Mouse (Mus musculus) hindbrain, embryonic 12.5 days (tissue): Measurements from ENCODE around the gene Acox2. TPM values are rescaled to one million over a fixed set of nuclear protein-coding genes. Genes with fewer than 3 reads are reported as not detected.
"Not testable (repeated sequence)": the region's sequence is repeated elsewhere in the genome, so short reads cannot be mapped to it uniquely, and the experiment has no call there.

ENCODE experiments used
- ATAC-seq: fragments of 200-750 bp; cut with Nextera tagmentation; 2 replicates; pipeline ENCODE4 v1.8.0; 2017; ENCODE audit warnings: moderate TSS enrichment; ENCODE audit not compliant: low FRiP score
- H3K27ac ChIP-seq: fragments of 300-500 bp; sonication (generic); 2 replicates; pipeline ENCODE4 v1.5.1; 2016; ENCODE audit warnings: mild to moderate bottlenecking
- H3K27me3 ChIP-seq: fragments of 300-500 bp; sonication (generic); 2 replicates; pipeline ENCODE4 v1.6.1; 2016; ENCODE audit warnings: mild to moderate bottlenecking
- H3K36me3 ChIP-seq: fragments of 300-500 bp; sonication (generic); 2 replicates; pipeline ENCODE4 v1.6.1; 2016; ENCODE audit warnings: mild to moderate bottlenecking
- H3K4me1 ChIP-seq: fragments of 300-500 bp; sonication (generic); 2 replicates; pipeline ENCODE4 v1.6.1; 2016
- H3K4me2 ChIP-seq: fragments of 300-500 bp; sonication (generic); replicated peaks from 2 replicates; pipeline ENCODE4 v1.6.1; 2016; ENCODE audit warnings: mild to moderate bottlenecking
- H3K4me3 ChIP-seq: fragments of 300-500 bp; sonication (generic); 2 replicates; pipeline ENCODE4 v1.5.1; 2016; ENCODE audit warnings: mild to moderate bottlenecking
- H3K9ac ChIP-seq: fragments of 300-500 bp; sonication (generic); 2 replicates; pipeline ENCODE4 v1.6.1; 2016; ENCODE audit warnings: mild to moderate bottlenecking, moderate library complexity
- H3K9me3 ChIP-seq: fragments of 300-500 bp; sonication (generic); replicated peaks from 2 replicates; pipeline ENCODE4 v1.6.1; 2016; ENCODE audit warnings: mild to moderate bottlenecking
- WGBS: fragments of 180-500 bp; shearing (Covaris S2); methylation state at CpG from one replicate; pipeline ENCODE4 v1.1.7; 2016; 5-methylcytosine and 5-hydroxymethylcytosine counted together
- polyA plus RNA-seq: library from polyadenylated mRNA; unstranded; fragments of >200 nt; fragmentation: Nextera tagmentation; extraction: Ambion mirVana; gene quantifications from 2 replicates; pipeline ENCODE4 v1.2.1, GENCODE M21; 2016

Gene Acox2
- 0.26 TPM in 1 of 2 replicates, not detected in the other for polyA plus RNA-seq

- Histone ChIP-seq H3K4me2 (no peak within 1 kb of the TSS), H3K27me3 (no peaks in the 10 kb centered on the region), H3K4me1 (0 out of 2 replicates have a peak, but pooled peaks cover 4% of the 10 kb centered on the region), H3K9ac (no peak within 1 kb of the TSS), H3K27ac (no peak within 1 kb of the TSS), H3K9me3 (no peaks in the 10 kb centered on the region), H3K36me3 (no peaks in the 10 kb centered on the region), H3K4me3 (no peak within 1 kb of the TSS)
- 68% methylated on average over 3 of the region's 3 CpGs for WGBS
- no peak for ATAC-seq
Observed at GRCm38 (mm10) chr14:8259166-8259565, at the start of gene Acox2. TSS of gene Acox2 (minus strand) at chr14:8259353.

- WGBS = 67% methylated on average over 3 of the region's 3 CpGs
- no peaks in the 10 kb centered on the region for H3K9me3 ChIP-seq
- H3K4me1 ChIP-seq = peaks cover 10% of the 10 kb centered on the region; the same call in 1 of the 2 replicates
Observed at GRCm38 (mm10) chr14:8308650-8309049, 49.5 kb upstream of the Acox2 start.

GRCm38 (mm10) chr14:8306884-8307283 is 47.7 kb upstream of the Acox2 start:
- Histone ChIP-seq H3K4me2 (no peak overlapping the region), H3K4me3 (no peak overlapping the region), H3K9me3 (no peaks in the 10 kb centered on the region), H3K9ac (no peak overlapping the region), H3K36me3 (no peaks in the 10 kb centered on the region), H3K4me1 (peaks cover 15% of the 10 kb centered on the region), H3K27ac (no peak overlapping the region), H3K27me3 (peaks cover 12% of the 10 kb centered on the region)
- ATAC-seq = no peak
- WGBS = 80% methylated on average over 6 of the region's 6 CpGs

More at GRCm38 (mm10) chr14:8308650-8309049, 49.5 kb upstream of the Acox2 start:
- Histone ChIP-seq H3K9ac (no peak overlapping the region), H3K27me3 (peaks cover 18% of the 10 kb centered on the region), H3K27ac (no peak overlapping the region), H3K36me3 (no peaks in the 10 kb centered on the region), H3K4me3 (no peak overlapping the region), H3K4me2 (no peak overlapping the region)
- ATAC-seq = no peak

- no peak overlapping the region for H3K4me2 ChIP-seq
- no peak for ATAC-seq
- H3K27me3 ChIP-seq = 0 out of 2 replicates have a peak, but pooled peaks cover 6% of the 10 kb centered on the region
- 59% methylated on average over 3 of the region's 3 CpGs for WGBS
- no peaks in the 10 kb centered on the region for H3K9me3 ChIP-seq
- H3K36me3 ChIP-seq = no peaks in the 10 kb centered on the region
- no peak overlapping the region for H3K4me3 ChIP-seq
- H3K27ac ChIP-seq = no peak overlapping the region
- H3K4me1 ChIP-seq = peaks cover 13% of the 10 kb centered on the region
- no peak overlapping the region for H3K9ac ChIP-seq
Observed at GRCm38 (mm10) chr14:8305014-8305413, 45.9 kb upstream of the Acox2 start.

GRCm38 (mm10) chr14:8304082-8304481 is 44.9 kb upstream of the Acox2 start:
- peaks cover 11% of the 10 kb centered on the region; the same call in 1 of the 2 replicates for H3K27me3 ChIP-seq
- no peak overlapping the region for H3K4me3 ChIP-seq
- H3K4me2 ChIP-seq = no peak overlapping the region
- peaks cover 5% of the 10 kb centered on the region; the same call in 1 of the 2 replicates for H3K4me1 ChIP-seq
- ATAC-seq = no peak
- no peak overlapping the region for H3K27ac ChIP-seq
- H3K36me3 ChIP-seq = no peaks in the 10 kb centered on the region
- no peaks in the 10 kb centered on the region for H3K9me3 ChIP-seq
- H3K9ac ChIP-seq = no peak overlapping the region

GRCm38 (mm10) chr14:8302687-8303086 is 43.5 kb upstream of the Acox2 start:
- H3K27me3 ChIP-seq = peaks cover 8% of the 10 kb centered on the region; the same call in 1 of the 2 replicates
- H3K9ac ChIP-seq = no peak overlapping the region
- 17% methylated on average over 10 of the region's 10 CpGs for WGBS
- no peak overlapping the region for H3K4me2 ChIP-seq
- no peak; the same call in 1 of the 2 replicates for ATAC-seq
- H3K4me3 ChIP-seq = no peak overlapping the region
- no peaks in the 10 kb centered on the region for H3K9me3 ChIP-seq
- peaks cover 5% of the 10 kb centered on the region; the same call in 1 of the 2 replicates for H3K4me1 ChIP-seq
- no peaks in the 10 kb centered on the region for H3K36me3 ChIP-seq
- no peak overlapping the region for H3K27ac ChIP-seq

GRCm38 (mm10) chr14:8300281-8300680 is 41.1 kb upstream of the Acox2 start:
- no peaks in the 10 kb centered on the region for H3K36me3 ChIP-seq
- no peak overlapping the region for H3K4me2 ChIP-seq
- H3K4me1 ChIP-seq = peaks cover 5% of the 10 kb centered on the region; the same call in 1 of the 2 replicates
- H3K27ac ChIP-seq = no peak overlapping the region
- no peak overlapping the region for H3K4me3 ChIP-seq
- ATAC-seq = no peak
- H3K9ac ChIP-seq = no peak overlapping the region
- WGBS = 36% methylated on average over 8 of the region's 8 CpGs
- peaks cover 7% of the 10 kb centered on the region; the same call in 1 of the 2 replicates for H3K27me3 ChIP-seq
- no peaks in the 10 kb centered on the region for H3K9me3 ChIP-seq

GRCm38 (mm10) chr14:8297889-8298293 is 38.7 kb upstream of the Acox2 start:
- H3K4me1 ChIP-seq = peaks cover 5% of the 10 kb centered on the region; the same call in 1 of the 2 replicates
- no peak for ATAC-seq
- H3K36me3 ChIP-seq = no peaks in the 10 kb centered on the region
- 77% methylated on average over 5 of the region's 5 CpGs for whole genome bisulfite sequencing
- no peak overlapping the region for H3K4me3 ChIP-seq
- no peak overlapping the region for H3K9ac ChIP-seq
- H3K27ac ChIP-seq = no peak overlapping the region
- H3K9me3 ChIP-seq = no peaks in the 10 kb centered on the region
- no peak overlapping the region for H3K4me2 ChIP-seq
- peaks cover 7% of the 10 kb centered on the region; the same call in 1 of the 2 replicates for H3K27me3 ChIP-seq

GRCm38 (mm10) chr14:8294257-8294656 is 35.1 kb upstream of the Acox2 start:
- H3K4me2 ChIP-seq = no peak overlapping the region
- H3K4me3 ChIP-seq = no peak overlapping the region
- no peak overlapping the region for H3K27ac ChIP-seq
- peaks cover 6% of the 10 kb centered on the region; the same call in 1 of the 2 replicates for H3K9me3 ChIP-seq
- H3K27me3 ChIP-seq = peaks cover 3% of the 10 kb centered on the region; the same call in 1 of the 2 replicates
- ATAC-seq = no peak
- no peaks in the 10 kb centered on the region for H3K36me3 ChIP-seq
- H3K9ac ChIP-seq = no peak overlapping the region
- WGBS = 75% methylated on average over 1 of the region's 1 CpGs
- no peaks in the 10 kb centered on the region for H3K4me1 ChIP-seq

- not testable (repeated sequence) for H3K4me1 ChIP-seq, H3K36me3 ChIP-seq, H3K4me2 ChIP-seq, H3K9ac ChIP-seq, H3K27ac ChIP-seq, H3K4me3 ChIP-seq, H3K27me3 ChIP-seq
- WGBS = 85% methylated on average over 5 of the region's 5 CpGs
- peaks cover 13% of the 10 kb centered on the region; the same call in 1 of the 2 replicates for H3K9me3 ChIP-seq
- ATAC-seq = peak; percentile 64; the same call in 1 of the 2 replicates
Observed at GRCm38 (mm10) chr14:8286595-8286994, 27.4 kb upstream of the Acox2 start.

- Histone ChIP-seq H3K4me1 (no peaks in the 10 kb centered on the region), H3K27me3 (no peaks in the 10 kb centered on the region), H3K9ac (no peak overlapping the region), H3K27ac (no peak overlapping the region), H3K36me3 (no peaks in the 10 kb centered on the region), H3K4me2 (no peak overlapping the region), H3K9me3 (0 out of 2 replicates have a peak, but pooled peaks cover 11% of the 10 kb centered on the region), H3K4me3 (no peak overlapping the region)
- ATAC-seq = no peak
Observed at GRCm38 (mm10) chr14:8283784-8284183, 24.6 kb upstream of the Acox2 start.

GRCm38 (mm10) chr14:8271281-8271680 is 12.1 kb upstream of the Acox2 start:
- not testable (repeated sequence) for H3K4me1 ChIP-seq, H3K27ac ChIP-seq, H3K36me3 ChIP-seq, ATAC-seq, H3K4me3 ChIP-seq, H3K27me3 ChIP-seq, H3K9ac ChIP-seq, H3K4me2 ChIP-seq, H3K9me3 ChIP-seq
- WGBS = 88% methylated on average over 8 of the region's 8 CpGs

- Histone ChIP-seq H3K9me3 (no peaks in the 10 kb centered on the region), H3K27ac (no peak overlapping the region), H3K4me2 (no peak overlapping the region), H3K9ac (no peak overlapping the region), H3K4me1 (no peaks in the 10 kb centered on the region), H3K4me3 (no peak overlapping the region), H3K36me3 (no peaks in the 10 kb centered on the region), H3K27me3 (no peaks in the 10 kb centered on the region)
- no peak for ATAC-seq
- WGBS = 98% methylated on average over 1 of the region's 1 CpGs
Observed at GRCm38 (mm10) chr14:8264378-8264777, 5.2 kb upstream of the Acox2 start.
